Mouse (Mus musculus) 3134 (cell line): ENCODE results near the gene Bmp5.
A peak's percentile ranks its signal among the peaks of the same experiment; 100 is the strongest.

Source experiments
- DNase-seq: peaks from one replicate; pipeline ENCODE4 v3.0.0-alpha.2; 2011; ENCODE audit warnings: low spot score; ENCODE audit not compliant: insufficient read length; ENCODE audit errors: extremely low read depth

Bmp5 gene

GRCm38 (mm10) chr9:75833189-75833732, 58.1 kb downstream of the Bmp5 start:
- no peak for DNase-seq

GRCm38 (mm10) chr9:75839450-75839849, 64.3 kb downstream of the Bmp5 start:
- DNase-seq = no peak

- no peak for DNase-seq
These were observed 65.7 kb downstream of the Bmp5 start for GRCm38 (mm10) chr9:75840841-75841240.

- no peak for DNase-seq
These were observed 70.8 kb downstream of the Bmp5 start for GRCm38 (mm10) chr9:75846010-75846409.

GRCm38 (mm10) chr9:75850670-75851228, 75.6 kb downstream of the Bmp5 start:
- no peak for DNase-seq

GRCm38 (mm10) chr9:75858161-75858560, 83.0 kb downstream of the Bmp5 start:
- DNase-seq = no peak

GRCm38 (mm10) chr9:75858939-75859338, 83.8 kb downstream of the Bmp5 start:
- no peak for DNase-seq

- no peak for DNase-seq
These were observed 95.4 kb downstream of the Bmp5 start for GRCm38 (mm10) chr9:75870332-75871177.

- DNase-seq = no peak
These were observed 101.2 kb downstream of the Bmp5 start for GRCm38 (mm10) chr9:75876333-75876732.

- DNase-seq = no peak
These were observed 108.5 kb downstream of the Bmp5 start for GRCm38 (mm10) chr9:75883481-75884190.

- no peak for DNase-seq
These were observed 111.8 kb downstream of the Bmp5 start for GRCm38 (mm10) chr9:75886801-75887544.

GRCm38 (mm10) chr9:75896918-75897317, 121.8 kb downstream of the Bmp5 start:
- no peak for DNase-seq

- DNase-seq = no peak
These were observed 122.9 kb downstream of the Bmp5 start for GRCm38 (mm10) chr9:75898022-75898421.

- no peak for DNase-seq
These were observed 126.1 kb downstream of the Bmp5 start for GRCm38 (mm10) chr9:75901219-75901618.

- no peak for DNase-seq
These were observed 130.3 kb downstream of the Bmp5 start for GRCm38 (mm10) chr9:75905497-75905896.

- DNase-seq = peak; percentile 15
These were observed 135.1 kb downstream of the Bmp5 start for GRCm38 (mm10) chr9:75910112-75910799.

- no peak for DNase-seq
These were observed 136.4 kb downstream of the Bmp5 start for GRCm38 (mm10) chr9:75911542-75911941.

- no peak for DNase-seq
These were observed 140.9 kb downstream of the Bmp5 start for GRCm38 (mm10) chr9:75916027-75916426.

- DNase-seq = no peak
These were observed 152.2 kb downstream of the Bmp5 start for GRCm38 (mm10) chr9:75927196-75927880.
